Mouse (Mus musculus) hindbrain, postnatal 0 days (tissue): ENCODE measurements around the gene Rab25. TPM values are rescaled to one million over a fixed set of nuclear protein-coding genes. Genes with fewer than 3 reads are reported as not detected.

Experiments
- ATAC-seq: fragments of 200-750 bp; cut with Nextera tagmentation; 2 replicates; pipeline ENCODE4 v1.8.0; 2017; ENCODE audit warnings: mild to moderate bottlenecking, moderate TSS enrichment, moderate library complexity
- DNase-seq: peaks from one replicate; pipeline ENCODE4 v3.0.0-alpha.2; 2015; ENCODE audit warnings: low spot score
- H3K27ac ChIP-seq: fragments of 300-500 bp; sonication (generic); 2 replicates; pipeline ENCODE4 v1.5.1; 2014; ENCODE audit warnings: mild to moderate bottlenecking
- H3K27me3 ChIP-seq: fragments of 300-500 bp; sonication (generic); 2 replicates; pipeline ENCODE4 v1.6.1; 2014; ENCODE audit warnings: low read length, mixed read lengths; ENCODE audit not compliant: insufficient read depth
- H3K36me3 ChIP-seq: fragments of 300-500 bp; sonication (generic); 2 replicates; pipeline ENCODE4 v1.6.1; 2014; ENCODE audit warnings: low read length, mixed read lengths; ENCODE audit not compliant: insufficient read depth
- H3K4me1 ChIP-seq: fragments of 300-500 bp; sonication (generic); 2 replicates; pipeline ENCODE4 v1.6.1; 2014; ENCODE audit warnings: antibody characterized with exemption, low read length, mixed read lengths; ENCODE audit not compliant: insufficient read depth
- H3K4me2 ChIP-seq: fragments of 300-500 bp; sonication (generic); 2 replicates; pipeline ENCODE4 v1.6.1; 2014; ENCODE audit warnings: low read depth, mild to moderate bottlenecking, low read length, moderate library complexity, mixed read lengths
- H3K4me3 ChIP-seq: fragments of 300-500 bp; sonication (generic); 2 replicates; pipeline ENCODE4 v1.5.1; 2014; ENCODE audit warnings: low read length
- H3K9ac ChIP-seq: fragments of 300-500 bp; sonication (generic); replicated peaks from 2 replicates; pipeline ENCODE4 v1.6.1; 2014; ENCODE audit warnings: mild to moderate bottlenecking, low read length, moderate library complexity, mixed read lengths
- H3K9me3 ChIP-seq: fragments of 300-500 bp; sonication (generic); 2 replicates; pipeline ENCODE4 v1.6.1; 2016; ENCODE audit warnings: low read length, mixed read lengths
- CTCF ChIP-seq: IDR thresholded peaks from 2 replicates; pipeline ENCODE4 v1.5.1; 2016; ENCODE audit warnings: antibody characterized with exemption, control low read depth, low read depth
- WGBS: fragments of 180-500 bp; shearing (Covaris S2); extraction: QIAGEN DNeasy Blood & Tissue Kit; methylation state at CpG from one replicate; pipeline ENCODE4 v1.1.7; 2014; 5-methylcytosine and 5-hydroxymethylcytosine counted together
- polyA plus RNA-seq: library from polyadenylated mRNA; unstranded; fragments of >200 nt; fragmentation: Nextera tagmentation; extraction: Ambion mirVana; gene quantifications from 2 replicates; pipeline ENCODE4 v1.2.1, GENCODE M21; 2015
- total RNA-seq: library from RNA; depleted of rRNA; stranded (reverse); fragments of >200 nt; gene quantifications from 2 replicates; pipeline ENCODE4 v1.2.3, GENCODE M21; 2014

Gene Rab25
- total and polyA plus RNA-seq, 2 experiments from 2014 or later, result 1.3 TPM; not detected in 1

GRCm38 (mm10) chr3:88552082-88552645 is 4.1 kb upstream of the Rab25 start:
- peak overlapping the region; percentile 91 for H3K4me2 ChIP-seq
- H3K27ac ChIP-seq, result peak overlapping the region; percentile 97
- H3K27me3 ChIP-seq, result no peaks in the 10 kb centered on the region
- 0 out of 2 replicates have a peak, but pooled peaks cover 5% of the 10 kb centered on the region for H3K4me1 ChIP-seq
- H3K4me3 ChIP-seq, result peak overlapping the region; percentile 92
- peaks cover 13% of the 10 kb centered on the region for H3K36me3 ChIP-seq
- ATAC-seq (no peak), DNase-seq (no peak)
- no peaks in the 10 kb centered on the region for H3K9me3 ChIP-seq
- peak overlapping the region; percentile 96 for H3K9ac ChIP-seq
- WGBS, result 25% methylated on average over 16 of the region's 16 CpGs
- no peak for TF ChIP-seq CTCF

- Histone ChIP-seq H3K4me3 (no peak overlapping the region), H3K9ac (no peak overlapping the region), H3K27me3 (no peaks in the 10 kb centered on the region), H3K4me2 (peak overlapping the region; percentile 91; the same call in 1 of the 2 replicates), H3K9me3 (no peaks in the 10 kb centered on the region), H3K4me1 (0 out of 2 replicates have a peak, but pooled peaks cover 5% of the 10 kb centered on the region), H3K27ac (no peak overlapping the region), H3K36me3 (peaks cover 7% of the 10 kb centered on the region)
- 75% methylated on average over 4 of the region's 4 CpGs for WGBS
- no peak for TF ChIP-seq CTCF
- no peak for ATAC-seq
- no peak for DNase-seq
These were observed 3.5 kb upstream of the Rab25 start for GRCm38 (mm10) chr3:88551586-88551985.

GRCm38 (mm10) chr3:88546674-88547418 is 1.3 kb downstream of the Rab25 start:
- ATAC-seq (no peak), DNase-seq (no peak)
- Histone ChIP-seq H3K9ac (no peak overlapping the region), H3K9me3 (no peaks in the 10 kb centered on the region), H3K36me3 (no peaks in the 10 kb centered on the region), H3K4me3 (no peak overlapping the region), H3K4me1 (peaks cover 2% of the 10 kb centered on the region), H3K4me2 (no peak overlapping the region), H3K27me3 (no peaks in the 10 kb centered on the region), H3K27ac (no peak overlapping the region)
- 79% methylated on average over 6 of the region's 6 CpGs for WGBS
- TF ChIP-seq CTCF, result no peak

DNA sequence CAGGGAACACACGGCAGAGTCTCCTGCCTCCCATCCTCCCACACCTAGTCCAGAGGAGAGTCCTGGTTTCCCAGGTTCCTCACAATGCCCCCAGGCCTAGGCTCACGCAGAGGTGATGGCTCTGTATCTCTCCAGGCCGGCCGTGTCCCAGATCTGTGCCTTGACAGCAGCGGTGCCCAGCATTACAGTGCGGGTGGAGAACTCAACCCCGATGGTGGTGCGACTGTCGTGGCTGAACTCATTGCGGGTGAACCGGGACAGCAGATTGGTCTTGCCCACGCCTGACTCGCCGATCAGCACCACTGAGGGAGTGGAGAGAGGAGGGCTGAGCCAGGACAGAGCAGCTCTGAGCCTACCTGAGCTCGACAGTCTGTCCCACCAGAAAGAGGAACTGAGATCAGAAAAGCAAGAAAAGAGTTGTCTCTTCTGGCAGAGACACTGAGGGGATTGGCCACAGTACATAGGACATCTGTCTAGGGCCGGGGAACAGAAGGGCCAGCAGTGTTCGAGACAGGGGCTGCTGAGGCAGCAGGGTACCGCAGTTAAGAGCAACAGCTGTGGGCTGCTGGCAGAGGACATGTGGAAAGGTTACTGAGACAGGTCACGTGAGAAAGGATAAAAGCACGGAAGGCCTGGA is 3.0 kb downstream of the Rab25 start:
- ATAC-seq (no peak), DNase-seq (no peak)
- Histone ChIP-seq H3K4me3 (no peak overlapping the region), H3K27me3 (no peaks in the 10 kb centered on the region), H3K36me3 (0 out of 2 replicates have a peak, but pooled peaks cover 4% of the 10 kb centered on the region), H3K9me3 (no peaks in the 10 kb centered on the region), H3K27ac (no peak overlapping the region; the same call in 1 of the 2 replicates), H3K4me2 (no peak overlapping the region), H3K9ac (no peak overlapping the region), H3K4me1 (peaks cover 5% of the 10 kb centered on the region)
- WGBS, result 61% methylated on average over 20 of the region's 20 CpGs
- no peak for TF ChIP-seq CTCF

GRCm38 (mm10) chr3:88544514-88544913 is 3.6 kb downstream of the Rab25 start:
- H3K27ac ChIP-seq, result no peak overlapping the region
- peaks cover 5% of the 10 kb centered on the region for H3K4me1 ChIP-seq
- peak; percentile 71 for TF ChIP-seq CTCF
- WGBS, result 33% methylated on average over 5 of the region's 5 CpGs
- ATAC-seq (no peak), DNase-seq (peak; percentile 55)
- H3K4me2 ChIP-seq, result no peak overlapping the region
- H3K9ac ChIP-seq, result no peak overlapping the region
- H3K9me3 ChIP-seq, result no peaks in the 10 kb centered on the region
- 0 out of 2 replicates have a peak, but pooled peaks cover 4% of the 10 kb centered on the region for H3K36me3 ChIP-seq
- H3K4me3 ChIP-seq, result no peak overlapping the region
- H3K27me3 ChIP-seq, result no peaks in the 10 kb centered on the region

- Histone ChIP-seq H3K36me3 (0 out of 2 replicates have a peak, but pooled peaks cover 4% of the 10 kb centered on the region), H3K4me1 (peaks cover 5% of the 10 kb centered on the region), H3K9ac (no peak overlapping the region), H3K27me3 (no peaks in the 10 kb centered on the region), H3K4me2 (no peak overlapping the region), H3K9me3 (no peaks in the 10 kb centered on the region), H3K4me3 (no peak overlapping the region), H3K27ac (no peak overlapping the region)
- TF ChIP-seq CTCF, result no peak
- 66% methylated on average over 5 of the region's 5 CpGs for WGBS
- no peak for DNase-seq
- ATAC-seq, result no peak
These were observed 4.3 kb downstream of the Rab25 start for GRCm38 (mm10) chr3:88543651-88544410.
